Mouse (Mus musculus) adipose tissue, adult 10 weeks (tissue): ENCODE results near the gene Shisal2a. TPM values are rescaled to one million over a fixed set of nuclear protein-coding genes. Genes with fewer than 3 reads are reported as not detected.

Experiments used
- polyA plus RNA-seq: library from polyadenylated mRNA; stranded (reverse); fragments of 350-450 nt; fragmentation: Illumina TruSeq; extraction: RNeasy Lipid Tissue Mini Kit (QIAGEN cat#74804); gene quantifications from one replicate; pipeline ENCODE4 v1.2.3, GENCODE M21; 2014; ENCODE audit warnings: low read depth, low replicate concordance

Shisal2a gene
- polyA plus RNA-seq: 1.1 TPM

DNA sequence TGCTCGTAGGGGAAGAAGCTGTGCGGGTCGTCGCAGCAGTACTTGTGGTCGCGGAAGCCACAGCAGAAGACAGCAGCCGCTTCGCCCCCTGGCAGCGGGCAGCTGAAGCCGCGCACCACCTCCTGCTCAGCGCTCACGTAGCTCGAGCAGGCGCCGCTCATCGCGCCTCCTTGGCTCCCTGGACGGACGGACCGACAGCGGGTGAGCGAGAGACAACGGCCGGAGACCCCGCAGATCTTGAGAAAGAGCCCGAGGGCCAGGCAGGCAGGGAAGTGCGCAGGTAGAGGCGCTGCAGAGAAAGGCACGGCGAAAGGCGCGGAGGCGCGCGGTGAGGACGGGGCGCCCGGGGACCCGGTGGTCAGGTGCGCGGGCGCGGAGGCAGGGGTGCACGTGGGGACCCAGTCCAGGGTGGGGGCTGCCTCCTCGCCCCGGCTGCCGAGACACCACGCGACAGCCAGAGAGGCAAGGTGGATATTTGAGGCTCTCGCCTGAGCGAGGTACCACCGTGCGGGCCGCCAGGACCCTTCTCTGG, at the start of gene Shisal2a:
Shisal2a (minus strand) TSS at position 167 of the 532 bp plus-strand sequence.

DNA sequence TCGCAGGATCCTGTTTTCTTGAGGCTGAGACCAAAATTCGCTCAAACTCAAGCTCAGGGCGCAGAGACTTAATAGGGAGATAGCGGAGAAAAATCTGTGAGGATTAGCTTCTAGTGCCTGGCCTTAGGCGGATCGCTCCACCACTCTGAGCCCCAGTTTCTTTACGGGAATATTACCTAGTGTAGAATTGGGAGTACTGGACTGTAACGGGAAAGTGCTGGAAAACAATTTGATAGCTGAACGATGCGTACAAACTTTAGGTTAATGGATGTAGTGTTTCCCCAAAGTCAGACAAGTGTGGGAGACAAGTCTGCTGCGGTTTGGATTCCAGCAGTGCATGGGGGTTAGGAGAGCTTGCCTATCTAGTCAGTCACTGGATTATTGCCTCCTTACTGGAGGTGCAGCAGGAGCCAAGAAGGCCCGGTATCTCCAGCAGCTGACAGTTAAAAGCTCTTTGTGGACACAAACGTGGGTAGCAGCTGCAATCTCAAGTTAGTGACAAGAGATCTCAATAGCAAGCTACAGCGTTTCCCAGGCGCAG, 23.8 kb upstream of the Shisal2a start, which contains the start of gene Gpx7:
Gpx7 (minus strand) TSS at position 101 of the 541 bp plus-strand sequence.

DNA sequence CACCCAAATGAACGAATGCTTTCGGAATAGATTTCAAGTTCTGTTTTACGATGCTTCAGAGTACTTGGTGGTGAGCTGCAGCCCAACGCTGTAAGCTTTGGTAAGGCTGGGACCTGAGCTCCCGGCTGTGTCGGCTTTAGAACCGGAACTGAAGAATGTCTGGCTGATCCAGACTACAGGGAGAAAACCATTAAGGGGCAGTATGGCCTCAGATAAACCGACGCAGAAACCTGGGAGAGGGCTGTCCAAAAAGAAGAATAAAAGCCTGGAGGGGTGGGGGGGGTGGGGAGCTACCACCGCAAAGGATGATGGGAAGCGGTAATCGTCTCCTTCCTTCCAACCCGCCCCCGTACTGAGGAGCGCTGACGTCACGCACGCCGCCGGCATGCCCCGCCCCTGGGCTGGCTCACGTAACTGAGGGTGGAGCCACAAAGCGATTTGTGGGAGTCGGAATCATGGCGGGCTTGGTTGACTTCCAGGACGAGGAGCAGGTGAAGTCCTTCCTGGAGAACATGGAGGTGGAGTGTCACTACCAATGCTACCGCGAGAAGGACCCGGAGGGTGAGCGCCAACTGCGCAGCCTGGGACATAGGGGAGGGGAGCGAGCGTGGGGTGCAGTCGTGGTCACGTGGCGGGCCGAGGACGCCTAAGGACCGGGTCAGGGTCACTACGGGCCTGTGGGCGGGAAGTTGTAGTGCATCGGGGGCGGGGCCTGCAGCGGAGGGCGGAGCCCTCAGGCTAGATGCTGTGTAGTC, 55.2 kb downstream of the Shisal2a start, which contains the start of gene Coa7:
Coa7 (plus strand) TSS at position 411 of the 755 bp plus-strand sequence.

Other genes with a start within 250 kb of the Shisal2a start
- gene Scp2, start 238.4 kb downstream of the Shisal2a start, polyA plus RNA-seq: 1,004 TPM
- 222 TPM for gene Echdc2, start 217.9 kb downstream of the Shisal2a start, polyA plus RNA-seq
- 3.4 TPM for gene Zyg11a, start 165.3 kb downstream of the Shisal2a start, polyA plus RNA-seq
- gene Zyg11b, start 82.3 kb downstream of the Shisal2a start, polyA plus RNA-seq: 17.2 TPM
- gene Coa7, start 55.2 kb downstream of the Shisal2a start, polyA plus RNA-seq: 10.4 TPM
- 22.2 TPM for gene Gpx7, start 23.6 kb upstream of the Shisal2a start, polyA plus RNA-seq
- gene Tut4, start 76.1 kb upstream of the Shisal2a start, polyA plus RNA-seq: 35.2 TPM
- gene Prpf38a, start 196.0 kb upstream of the Shisal2a start, polyA plus RNA-seq: 28.8 TPM
- 0.52 TPM for gene Orc1, start 196.1 kb upstream of the Shisal2a start, polyA plus RNA-seq
- gene Cc2d1b, start 236.6 kb upstream of the Shisal2a start, polyA plus RNA-seq: 39.2 TPM